Mouse (Mus musculus): ENCODE results near the gene Uroc1.

Gene Uroc1

GRCm38 (mm10) chr6:90350011-90350410 is 16.9 kb downstream of the Uroc1 start:
- no peak for DNase-seq (ENCODE audit: extremely low read depth, low read depth)

DNA sequence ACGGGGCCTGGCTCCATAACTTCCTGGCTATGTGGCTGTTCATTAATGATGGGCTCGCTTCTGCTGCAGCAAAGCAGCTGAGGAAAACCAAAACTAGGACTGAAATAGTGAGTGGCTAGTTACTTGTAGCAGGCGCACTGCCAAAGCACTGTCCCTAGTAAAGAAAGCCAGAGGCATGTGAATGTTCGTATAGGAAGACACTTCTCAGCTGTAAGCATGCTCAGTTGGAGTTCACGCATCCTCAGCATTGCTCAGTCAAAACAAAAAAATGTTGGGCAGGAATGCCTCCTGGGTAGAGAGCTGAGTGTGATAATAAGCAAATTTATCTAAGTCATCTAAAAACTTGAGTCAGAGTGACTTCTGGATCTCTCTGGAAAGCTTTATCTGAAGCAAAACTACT is 25.1 kb downstream of the Uroc1 start:
- DNase-seq (ENCODE audit: extremely low read depth, low read depth): no peak

DNA sequence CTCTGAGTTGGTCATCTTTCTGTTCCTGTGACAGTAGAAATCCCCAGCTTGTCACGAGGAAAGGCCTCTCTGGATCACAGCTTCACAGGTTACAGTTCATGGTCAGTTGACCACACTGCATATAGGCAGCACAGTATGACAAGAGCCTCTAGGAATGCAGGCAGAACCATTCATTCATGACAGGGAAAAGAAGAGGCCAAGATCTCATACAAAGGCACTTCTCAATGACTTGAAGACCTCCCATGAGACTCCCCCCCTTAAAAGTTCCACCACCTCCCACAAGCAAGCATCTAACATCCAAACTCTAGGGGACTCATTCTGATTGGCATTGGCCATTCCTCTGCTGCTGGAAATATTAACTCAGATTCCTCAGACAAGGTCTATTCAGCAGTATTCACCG is 26.4 kb downstream of the Uroc1 start:
- no peak for DNase-seq (ENCODE audit: extremely low read depth, low read depth)

GRCm38 (mm10) chr6:90360024-90360781 is 27.1 kb downstream of the Uroc1 start:
- DNase-seq (ENCODE audit: extremely low read depth, low read depth): no peak

GRCm38 (mm10) chr6:90360922-90361614 is 28.0 kb downstream of the Uroc1 start:
- DNase-seq (ENCODE audit: extremely low read depth, low read depth): no peak

DNA sequence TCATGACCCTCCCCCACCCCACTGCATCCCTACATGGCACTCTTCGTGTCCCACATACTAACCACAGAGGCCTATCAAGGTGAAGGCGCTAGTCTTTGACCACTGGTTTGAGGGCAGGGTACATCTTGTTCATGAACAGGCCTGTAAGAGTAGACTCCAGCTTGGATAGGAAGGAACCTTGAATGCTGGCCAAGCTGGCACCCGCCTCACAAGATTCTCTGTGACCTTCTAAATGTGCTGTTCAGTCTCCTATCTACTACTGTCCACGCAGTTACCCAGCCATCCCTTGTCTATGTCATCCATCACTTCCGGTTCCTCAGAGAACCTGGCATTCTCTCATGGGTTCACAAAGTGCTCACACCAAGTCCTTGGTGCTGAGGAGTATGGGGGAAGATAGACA is 30.2 kb downstream of the Uroc1 start:
- no peak for DNase-seq (ENCODE audit: extremely low read depth, low read depth)

DNA sequence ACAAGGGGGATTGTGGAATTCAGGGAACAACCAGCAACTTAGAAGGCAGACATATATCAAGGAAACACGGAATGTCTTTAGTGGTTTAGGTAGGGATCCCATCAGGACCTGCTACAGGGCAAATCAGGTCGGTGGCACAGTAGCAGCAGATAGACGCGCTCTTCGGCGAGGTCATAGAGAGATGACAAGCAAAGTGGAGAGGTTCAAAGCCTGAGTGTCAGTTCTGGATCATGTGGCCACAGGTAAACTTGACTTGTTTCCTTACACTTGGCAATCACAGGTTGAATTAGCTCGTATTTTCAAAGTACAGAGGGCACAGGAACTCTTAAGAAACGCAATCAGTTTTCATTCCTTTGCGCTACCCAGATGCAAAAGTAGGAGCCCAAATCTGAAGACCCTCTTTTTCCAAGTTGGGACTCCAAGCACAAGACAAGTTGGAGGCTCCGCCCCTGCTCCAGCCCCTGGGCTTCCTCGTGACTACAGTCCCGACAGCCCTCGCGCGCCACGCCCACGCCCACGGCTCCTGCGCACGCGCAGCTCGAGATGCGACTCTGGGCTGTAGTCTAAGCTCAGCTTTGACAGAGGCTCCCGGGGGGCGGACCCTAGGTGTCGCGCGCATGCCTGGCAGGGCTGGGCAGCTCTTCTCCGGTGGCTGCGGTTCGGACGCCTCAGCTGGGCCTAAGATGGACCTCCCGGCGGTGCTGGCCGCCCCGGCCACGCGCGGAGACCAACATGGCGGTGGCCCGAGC is 36.1 kb downstream of the Uroc1 start, which contains the start of gene Zxdc:
TSS of gene Zxdc (plus strand) at position 517 of the 749 bp plus-strand sequence.
- peak; percentile 83 for DNase-seq (ENCODE audit: extremely low read depth, low read depth)

- DNase-seq (ENCODE audit: extremely low read depth, low read depth): no peak
Measured at GRCm38 (mm10) chr6:90369725-90370553, 36.9 kb downstream of the Uroc1 start.

GRCm38 (mm10) chr6:90374647-90375046 is 41.6 kb downstream of the Uroc1 start:
- DNase-seq (ENCODE audit: extremely low read depth, low read depth): peak; percentile 50

- DNase-seq (ENCODE audit: extremely low read depth, low read depth): no peak
Measured at GRCm38 (mm10) chr6:90377708-90378107, 44.6 kb downstream of the Uroc1 start.

GRCm38 (mm10) chr6:90381465-90381864 is 48.4 kb downstream of the Uroc1 start:
- no peak for DNase-seq (ENCODE audit: extremely low read depth, low read depth)

DNA sequence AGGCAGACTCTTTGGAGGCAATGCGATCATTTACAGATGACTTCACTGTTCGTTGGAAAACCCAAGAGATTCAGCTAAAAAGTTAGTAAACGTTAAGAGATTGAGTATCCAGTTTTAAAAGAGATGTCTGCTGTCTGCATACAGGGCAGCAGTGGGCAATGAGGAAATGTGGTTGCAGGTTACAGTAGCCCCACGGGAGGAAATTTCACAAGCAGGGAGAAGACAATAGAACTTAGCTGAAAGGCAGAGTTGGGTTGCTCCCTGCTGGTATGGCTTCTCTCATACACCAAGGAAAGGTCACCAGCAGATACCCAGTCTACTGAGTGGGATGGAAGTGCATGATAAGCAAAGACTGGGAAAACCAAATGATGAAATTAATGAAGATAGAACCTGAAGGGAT is 57.5 kb downstream of the Uroc1 start:
- DNase-seq (ENCODE audit: extremely low read depth, low read depth): no peak

GRCm38 (mm10) chr6:90393948-90394347 is 60.9 kb downstream of the Uroc1 start:
- no peak for DNase-seq (ENCODE audit: extremely low read depth, low read depth)

GRCm38 (mm10) chr6:90395751-90396150 is 62.7 kb downstream of the Uroc1 start:
- no peak for DNase-seq (ENCODE audit: extremely low read depth, low read depth)

GRCm38 (mm10) chr6:90397291-90397690 is 64.2 kb downstream of the Uroc1 start:
- no peak for DNase-seq (ENCODE audit: extremely low read depth, low read depth)

DNA sequence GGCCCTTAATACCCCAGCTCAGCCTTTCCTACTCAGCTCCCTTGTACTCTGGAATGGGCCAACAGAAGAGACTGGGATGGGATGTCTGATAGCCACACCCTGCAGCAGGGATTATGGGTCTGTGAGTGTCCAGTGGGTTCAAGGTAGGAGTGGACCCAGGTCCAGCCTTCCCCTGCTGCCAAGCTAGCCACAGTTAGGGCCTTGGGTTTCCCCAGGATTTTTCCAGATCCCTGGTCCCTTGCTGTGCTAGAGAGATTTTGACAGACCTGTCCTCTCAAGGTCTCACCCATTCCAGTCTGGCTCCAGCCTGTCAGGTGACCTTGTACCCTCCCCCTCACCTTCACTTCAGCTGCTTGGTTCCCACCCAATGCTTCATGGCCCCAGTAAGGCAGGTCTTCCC is 75.5 kb downstream of the Uroc1 start:
- no peak for DNase-seq (ENCODE audit: extremely low read depth, low read depth)

- no peak for DNase-seq (ENCODE audit: extremely low read depth, low read depth)
Measured at GRCm38 (mm10) chr6:90410972-90411371, 77.9 kb downstream of the Uroc1 start.

DNA sequence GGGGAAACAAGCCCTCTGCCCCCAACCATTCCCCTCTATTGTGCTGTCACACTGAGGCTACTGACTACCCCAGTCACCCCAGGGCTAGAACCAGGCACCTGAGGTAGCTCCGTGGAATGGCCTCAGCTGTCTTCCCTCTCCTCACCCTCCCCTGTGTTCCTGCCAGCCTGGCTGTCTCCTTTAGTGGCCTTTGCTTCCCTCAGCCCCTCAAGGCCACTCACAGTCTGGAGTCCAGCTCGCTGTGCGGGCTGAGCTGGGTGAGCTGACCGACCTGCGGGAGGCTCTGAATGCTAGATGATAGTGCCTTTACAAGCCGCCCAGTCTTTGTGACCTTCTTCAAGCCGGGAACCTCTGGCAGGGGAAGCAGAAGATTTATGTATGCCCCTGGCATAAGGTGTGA is 78.8 kb downstream of the Uroc1 start:
- no peak for DNase-seq (ENCODE audit: extremely low read depth, low read depth)

Measured in MEL-GATA-1-ER (cell line).